Mouse (Mus musculus) brown adipose tissue, adult 24 weeks (tissue): ENCODE results near the gene Ak8. TPM values are rescaled to one million over a fixed set of nuclear protein-coding genes. Genes with fewer than 3 reads are reported as not detected.

Experiments used
- H3K27ac ChIP-seq: fragments of 200-500 bp; replicated peaks from 2 replicates; pipeline ENCODE4 v1.5.1; 2012; ENCODE audit warnings: low read depth, mild to moderate bottlenecking, low read length
- H3K4me1 ChIP-seq: fragments of 200-500 bp; 2 replicates; pipeline ENCODE4 v1.6.1; 2012; ENCODE audit warnings: low read length, mixed read lengths; ENCODE audit not compliant: control insufficient read depth, insufficient read depth, insufficient read length
- H3K4me3 ChIP-seq: fragments of 200-500 bp; 2 replicates; pipeline ENCODE4 v1.5.1; 2012; ENCODE audit warnings: low read depth, mild to moderate bottlenecking, low read length, moderate library complexity; ENCODE audit not compliant: insufficient read depth
- polyA plus RNA-seq: library from polyadenylated mRNA; stranded (reverse); fragments of >200 nt; gene quantifications from 2 replicates; pipeline ENCODE4 v1.2.4, GENCODE M21; 2012; ENCODE audit not compliant: missing spikeins, insufficient read depth, insufficient read length

Ak8 gene
- polyA plus RNA-seq = not detected in 2 replicates

DNA sequence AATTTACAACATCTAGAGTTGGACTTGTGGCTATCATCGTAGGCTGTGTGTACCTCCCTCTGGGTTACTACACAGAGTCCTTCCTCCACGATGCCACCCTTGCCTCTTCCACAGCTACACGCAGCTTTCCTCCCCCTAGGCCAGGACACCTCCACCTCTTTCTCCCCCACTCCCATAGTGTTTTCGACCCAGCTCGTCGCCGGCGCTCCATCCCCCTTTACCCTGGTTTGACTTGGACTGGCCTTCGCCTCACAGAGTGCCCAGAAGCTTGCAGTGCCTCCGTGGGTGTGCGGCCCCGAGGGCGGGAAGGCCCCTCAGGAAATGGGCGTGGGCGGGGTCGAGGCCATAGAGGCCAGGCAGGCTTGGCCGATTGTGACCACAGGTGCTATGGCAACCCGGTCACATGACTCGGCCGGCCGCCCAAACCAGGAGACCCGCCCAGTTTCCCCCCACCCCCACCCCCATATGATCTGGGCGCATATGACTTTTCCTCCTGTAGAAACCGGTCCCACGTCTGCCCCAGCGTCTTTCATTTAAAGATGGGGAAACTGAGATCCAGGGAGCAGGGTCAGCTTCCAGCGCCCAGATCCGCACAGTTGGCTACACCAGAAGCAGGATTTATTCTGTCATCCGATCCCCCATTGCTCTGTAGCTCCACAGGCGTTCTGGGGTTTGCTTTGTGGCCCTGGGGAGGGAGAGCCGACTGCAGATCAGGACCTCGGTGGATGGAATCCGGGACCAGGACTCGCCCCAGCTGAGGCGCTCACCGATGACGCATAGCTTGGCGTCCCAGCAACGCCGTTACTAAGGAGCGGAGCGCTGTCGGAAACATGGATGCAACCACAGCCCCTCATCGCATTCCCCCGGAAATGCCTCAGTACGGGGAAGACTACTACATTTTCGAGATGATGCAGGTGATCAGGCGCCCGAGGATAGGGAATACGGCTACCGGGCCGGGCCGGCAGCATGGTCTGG is at the start of gene Ak8, which contains the start of gene Spaca9:
Gene Ak8 (plus strand): TSS at position 804 of the 975 bp plus-strand sequence.
Gene Spaca9 (minus strand): TSS at position 367 of the 975 bp plus-strand sequence.
- H3K27ac ChIP-seq = no peak within 1 kb of the TSS
- peaks cover 4% of the 10 kb centered on the region for H3K4me1 ChIP-seq
- peak within 1 kb of the TSS; percentile 81 for H3K4me3 ChIP-seq

DNA sequence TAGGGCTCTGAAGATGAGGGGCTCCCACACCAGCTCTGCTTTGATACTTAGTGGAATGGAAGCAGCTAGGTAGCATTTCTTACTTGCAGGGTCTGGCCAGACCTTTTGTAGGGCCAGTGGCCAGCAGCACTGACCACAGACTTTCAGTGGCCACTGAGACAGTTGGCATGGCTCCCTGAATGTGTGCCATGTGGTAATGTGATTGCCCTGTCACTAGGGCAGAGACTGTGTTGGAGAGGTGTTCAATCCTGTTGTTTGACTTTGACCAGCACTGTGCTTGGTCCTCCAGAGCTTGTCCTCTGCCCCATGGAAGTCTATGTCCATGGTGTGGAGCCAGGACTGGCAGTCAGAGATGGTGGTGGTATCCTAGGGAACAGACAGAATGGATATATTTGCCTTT is 49.4 kb upstream of the Ak8 start:
- Histone ChIP-seq H3K4me1 (0 out of 2 replicates have a peak, but pooled peaks cover 5% of the 10 kb centered on the region), H3K27ac (peak overlapping the region; percentile 56), H3K4me3 (no peak overlapping the region)

DNA sequence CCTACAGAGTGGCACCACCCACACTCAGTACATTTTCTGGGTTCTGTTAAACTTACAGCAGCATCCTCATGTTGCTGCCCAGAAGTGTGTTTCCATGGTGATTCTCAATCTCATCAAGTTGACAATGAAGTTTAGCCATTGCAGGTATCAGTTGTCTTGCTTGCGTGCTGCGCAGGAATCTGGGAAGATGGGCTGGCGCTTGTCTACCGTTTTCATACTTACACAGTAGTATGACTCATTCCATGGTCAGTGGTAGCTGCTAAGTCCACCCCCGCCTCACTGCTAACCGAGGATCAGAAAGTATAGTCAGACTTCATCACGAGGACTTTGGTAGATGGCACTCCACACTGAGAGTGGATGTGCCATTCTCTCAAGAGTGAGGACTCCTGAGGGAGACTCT is 46.6 kb upstream of the Ak8 start:
- H3K27ac ChIP-seq = no peak overlapping the region

DNA sequence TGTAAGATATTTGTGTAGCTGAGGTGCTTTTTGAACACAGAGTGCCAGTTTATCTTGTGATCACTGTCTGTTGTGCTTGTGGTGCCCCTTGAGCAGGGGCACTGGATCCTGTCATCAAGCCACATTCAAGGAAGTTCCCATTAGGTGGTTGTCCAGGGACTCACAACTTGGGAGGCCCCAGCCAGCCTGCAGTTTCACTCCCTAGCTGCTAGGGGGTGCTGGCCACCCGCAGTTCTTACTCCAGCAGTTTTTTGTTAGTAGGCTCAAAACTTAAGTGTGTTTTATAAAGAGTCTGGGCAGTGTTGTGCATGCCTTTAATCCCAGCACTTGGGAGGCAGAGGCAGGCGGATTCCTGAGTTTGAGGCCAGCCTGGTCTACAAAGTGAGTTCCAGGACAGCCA is 45.7 kb upstream of the Ak8 start:
- no peak overlapping the region for H3K27ac ChIP-seq
- H3K4me1 ChIP-seq = 0 out of 2 replicates have a peak, but pooled peaks cover 5% of the 10 kb centered on the region
- no peak overlapping the region for H3K4me3 ChIP-seq

More for the DNA sequence above, 46.6 kb upstream of the Ak8 start:
- Histone ChIP-seq H3K4me3 (no peak overlapping the region), H3K4me1 (0 out of 2 replicates have a peak, but pooled peaks cover 5% of the 10 kb centered on the region)

DNA sequence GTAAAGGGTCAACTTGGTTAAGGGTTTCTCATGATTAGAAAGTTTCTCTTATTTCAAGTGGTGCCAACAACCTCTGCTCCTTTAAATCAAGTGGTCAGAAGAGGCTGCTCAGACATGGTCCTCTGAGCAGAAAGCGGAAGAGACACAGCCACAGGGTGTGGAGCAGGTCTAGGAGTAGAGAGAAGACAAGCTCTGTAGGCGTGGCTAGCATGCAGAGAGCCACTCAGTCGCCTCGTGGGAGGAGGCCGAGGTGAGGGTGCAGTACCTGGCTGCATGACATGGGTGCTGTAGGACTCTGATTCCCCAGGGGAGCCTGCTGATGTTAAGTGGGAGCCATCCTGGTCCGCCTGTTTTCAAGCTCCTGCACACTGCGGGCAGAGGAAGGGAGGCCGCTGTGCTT is 43.7 kb upstream of the Ak8 start:
- no peak overlapping the region for H3K4me3 ChIP-seq
- H3K4me1 ChIP-seq = no peaks in the 10 kb centered on the region
- no peak overlapping the region for H3K27ac ChIP-seq

DNA sequence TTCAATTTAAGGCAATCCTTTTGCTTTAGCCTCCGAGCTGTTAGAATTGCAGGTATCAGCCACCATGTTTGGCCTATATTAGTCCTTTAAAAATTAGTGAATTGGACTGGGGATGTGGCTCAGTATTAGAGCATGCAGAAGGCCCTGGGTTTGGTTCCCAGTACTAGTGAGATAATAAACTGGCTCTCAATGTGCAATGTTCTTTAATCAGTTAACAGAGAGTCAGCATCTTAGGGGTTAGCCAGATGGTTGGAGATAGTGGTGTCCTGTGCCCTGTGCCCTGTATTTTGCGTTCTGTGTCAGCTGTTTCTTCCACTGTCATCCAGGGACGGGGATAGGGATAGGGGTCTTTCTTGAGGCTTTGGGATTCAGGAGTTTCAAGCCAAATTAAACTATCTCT is 37.1 kb upstream of the Ak8 start:
- Histone ChIP-seq H3K4me1 (no peaks in the 10 kb centered on the region), H3K4me3 (no peak overlapping the region)

DNA sequence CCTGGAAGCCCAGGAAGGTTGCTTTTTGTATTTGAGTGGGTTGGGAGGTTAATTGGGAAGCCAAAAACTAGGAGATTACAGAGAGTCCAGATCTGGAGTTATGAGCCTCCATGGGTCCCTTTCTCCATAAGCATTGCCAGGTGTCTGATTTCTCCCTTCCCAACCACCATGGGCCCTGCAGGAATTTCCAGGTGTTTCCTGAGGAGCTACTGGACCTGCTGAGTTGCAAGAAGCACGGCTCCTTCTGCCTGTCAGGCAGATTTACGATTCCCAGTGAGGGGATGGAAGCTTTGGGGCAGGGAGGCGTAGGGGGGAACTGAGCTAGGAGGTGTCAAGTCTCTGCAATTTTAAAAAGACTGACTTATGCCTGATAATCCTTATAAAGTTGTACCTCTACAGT is 34.1 kb upstream of the Ak8 start:
- Histone ChIP-seq H3K4me1 (no peaks in the 10 kb centered on the region), H3K27ac (no peak overlapping the region), H3K4me3 (no peak overlapping the region)

More for the DNA sequence above, 37.1 kb upstream of the Ak8 start:
- no peak overlapping the region for H3K27ac ChIP-seq

DNA sequence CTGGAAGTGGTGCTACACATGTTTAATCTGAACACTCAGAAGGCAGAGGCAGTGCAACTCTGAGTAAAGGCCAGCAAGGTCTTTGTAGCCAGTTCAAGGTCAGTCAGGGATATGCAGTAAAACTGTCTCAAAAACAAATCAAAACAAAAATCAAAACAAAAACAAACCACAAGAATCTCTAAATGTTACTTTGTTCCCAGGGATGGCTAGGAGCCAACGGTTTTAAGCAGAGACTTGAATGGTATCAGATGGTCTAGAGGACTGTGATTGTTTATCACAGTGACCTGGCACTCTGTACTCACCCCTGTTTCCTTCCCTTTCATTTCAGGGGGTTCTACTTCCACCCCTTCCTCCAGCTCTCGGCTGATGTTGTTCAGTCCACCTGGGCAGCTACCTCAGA is 28.5 kb upstream of the Ak8 start:
- Histone ChIP-seq H3K4me3 (no peak overlapping the region), H3K27ac (no peak overlapping the region), H3K4me1 (no peaks in the 10 kb centered on the region)

DNA sequence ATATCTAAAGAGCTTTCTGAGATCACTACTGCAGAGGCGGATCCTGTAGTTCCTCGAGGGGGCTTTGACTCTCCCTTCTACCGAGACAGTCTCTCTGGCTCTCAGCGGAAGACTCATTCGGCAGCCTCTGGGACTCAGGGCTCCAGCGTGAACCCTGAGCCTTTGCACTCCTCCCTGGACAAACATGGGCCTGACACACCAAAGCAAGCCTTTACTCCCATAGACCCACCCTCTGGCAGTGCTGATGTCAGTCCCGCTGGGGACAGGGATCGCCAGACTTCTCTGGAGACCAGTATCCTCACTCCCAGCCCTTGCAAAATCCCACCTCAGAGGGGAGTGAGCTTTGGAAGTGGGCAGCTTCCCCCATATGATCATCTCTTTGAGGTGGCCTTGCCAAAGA is 24.0 kb upstream of the Ak8 start:
- Histone ChIP-seq H3K4me3 (no peak overlapping the region), H3K27ac (no peak overlapping the region), H3K4me1 (no peaks in the 10 kb centered on the region)

DNA sequence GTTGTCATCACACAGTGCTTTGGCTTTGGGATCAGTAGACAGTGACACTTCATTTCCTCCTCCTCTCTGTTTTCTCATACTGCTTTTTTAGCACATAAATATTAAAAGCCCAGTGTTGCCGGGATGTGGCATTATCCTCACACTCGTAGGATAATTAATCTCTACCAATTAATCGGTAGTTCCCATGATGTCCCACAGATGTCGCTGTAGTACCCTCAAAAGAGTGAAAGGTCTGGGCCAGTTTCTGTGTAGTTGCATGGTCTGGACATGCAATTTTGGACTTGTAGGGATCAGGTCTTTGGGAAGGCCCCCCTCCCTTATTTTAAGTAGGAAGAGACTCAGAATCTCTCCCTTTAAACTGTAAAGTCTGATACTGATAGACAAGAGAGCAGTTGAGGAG is 19.3 kb upstream of the Ak8 start:
- Histone ChIP-seq H3K4me3 (no peak overlapping the region), H3K4me1 (no peaks in the 10 kb centered on the region), H3K27ac (no peak overlapping the region)

DNA sequence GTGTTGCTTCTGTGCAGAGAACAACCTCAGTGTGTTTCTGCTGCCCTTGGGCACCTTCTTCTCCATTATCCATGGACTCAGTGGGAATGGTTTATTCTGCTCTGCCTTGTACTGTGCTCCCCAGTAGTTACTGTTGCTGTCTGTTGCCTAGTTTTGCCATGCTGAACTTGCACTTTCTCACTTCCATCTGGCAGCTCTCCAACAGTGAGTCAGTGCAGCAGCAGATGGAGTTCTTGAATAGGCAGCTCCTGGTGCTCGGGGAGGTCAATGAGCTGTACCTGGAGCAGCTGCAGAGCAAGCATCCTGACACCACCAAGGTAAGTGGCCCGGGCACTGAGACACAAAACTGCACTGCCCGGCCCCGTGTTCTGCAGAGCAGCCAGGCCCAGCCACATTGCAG is 18.2 kb upstream of the Ak8 start:
- Histone ChIP-seq H3K4me1 (no peaks in the 10 kb centered on the region), H3K4me3 (no peak overlapping the region), H3K27ac (no peak overlapping the region)

DNA sequence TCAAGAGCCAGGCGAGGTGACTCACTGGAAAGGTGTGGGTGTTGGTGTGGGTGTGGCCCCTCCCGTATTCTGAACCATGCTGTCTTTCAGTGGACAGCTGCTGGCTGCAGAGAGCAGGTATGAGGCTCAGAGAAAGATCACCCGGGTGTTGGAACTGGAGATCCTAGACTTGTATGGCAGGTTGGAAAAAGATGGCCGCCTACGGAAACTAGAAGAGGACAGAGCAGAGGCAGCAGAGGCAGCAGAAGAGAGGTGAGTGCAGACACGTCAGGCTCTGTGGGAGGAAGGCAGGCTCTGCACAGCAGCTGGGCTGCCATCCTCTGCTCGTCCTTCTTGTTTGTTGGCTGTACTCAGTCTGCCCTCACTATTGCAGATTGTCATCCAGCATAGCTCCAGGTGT is 14.1 kb upstream of the Ak8 start:
- Histone ChIP-seq H3K4me1 (no peaks in the 10 kb centered on the region), H3K27ac (no peak overlapping the region), H3K4me3 (no peak overlapping the region)

DNA sequence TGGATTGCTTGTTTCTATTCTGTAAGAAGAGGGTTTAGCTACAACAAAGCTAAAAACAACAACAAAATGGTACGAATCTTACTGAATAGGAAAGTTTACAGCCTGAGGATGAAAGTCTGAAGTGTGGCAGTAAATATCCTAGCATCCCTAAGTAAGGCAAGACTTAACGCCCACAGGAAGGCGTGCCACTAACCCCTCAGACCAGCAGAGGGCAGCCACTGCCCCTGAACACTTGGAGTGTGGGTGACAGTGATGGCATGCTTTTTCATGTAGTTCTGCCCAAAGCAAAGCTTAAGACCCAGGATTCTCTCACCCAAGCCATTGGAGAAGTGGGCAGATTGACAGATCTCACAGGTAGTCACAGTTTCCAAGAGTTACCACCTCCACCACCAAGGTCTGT is 11.5 kb upstream of the Ak8 start:
- no peaks in the 10 kb centered on the region for H3K4me1 ChIP-seq
- H3K4me3 ChIP-seq = no peak overlapping the region
- H3K27ac ChIP-seq = no peak overlapping the region

DNA sequence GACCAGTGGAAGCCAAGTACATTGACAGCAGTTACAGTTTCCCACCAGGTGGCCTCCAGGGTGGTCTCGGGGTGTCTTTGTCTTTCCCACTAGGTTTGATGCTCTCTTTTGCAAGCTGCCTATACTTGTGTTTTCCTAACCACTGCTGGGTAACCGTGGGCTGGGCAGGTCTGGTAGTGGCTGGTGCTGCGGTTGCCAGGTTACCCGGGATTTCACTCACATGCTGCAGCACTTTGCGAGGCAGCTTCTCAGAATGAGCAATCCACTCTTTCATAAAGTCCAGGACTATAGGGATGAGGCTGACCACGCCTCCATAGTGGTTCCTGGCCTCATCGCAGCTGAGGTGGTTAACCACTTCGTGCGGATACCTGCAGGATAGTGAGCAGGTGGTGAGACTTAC is 7.3 kb upstream of the Ak8 start:
- Histone ChIP-seq H3K27ac (no peak overlapping the region), H3K4me3 (no peak overlapping the region), H3K4me1 (no peaks in the 10 kb centered on the region)

DNA sequence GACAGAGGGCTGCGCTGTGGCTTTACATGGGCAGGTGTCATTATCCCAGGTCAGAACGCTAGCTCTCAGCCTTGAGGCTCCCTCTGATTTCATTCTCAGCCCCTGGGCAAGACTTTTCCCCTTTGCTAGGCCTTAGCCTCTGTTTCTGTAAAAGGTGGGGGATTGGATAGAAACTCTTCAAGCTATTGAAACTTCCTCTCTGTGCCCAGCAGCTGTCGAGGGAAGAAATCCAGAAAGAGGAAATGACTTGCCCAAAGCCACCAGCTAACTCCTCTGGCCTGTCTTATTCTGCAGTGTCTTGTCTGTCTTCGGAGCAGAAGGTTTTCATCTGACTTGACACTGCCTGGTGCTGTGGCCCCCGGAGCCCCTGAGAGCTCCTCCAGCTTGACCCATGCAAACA is 1.4 kb upstream of the Ak8 start:
- H3K4me1 ChIP-seq = peaks cover 4% of the 10 kb centered on the region
- no peak overlapping the region for H3K4me3 ChIP-seq
- peak overlapping the region; percentile 34; the same call in 1 of the 2 replicates for H3K27ac ChIP-seq
